Mouse (Mus musculus) myocyte (in vitro differentiated cells): ENCODE results near the gene Strn4. TPM values are rescaled to one million over a fixed set of nuclear protein-coding genes. Genes with fewer than 3 reads are reported as not detected.

Experiments used
- H3K27me3 ChIP-seq: one replicate; pipeline ENCODE4 v1.6.1; 2011; ENCODE audit not compliant: control insufficient read depth, insufficient read depth, insufficient read length
- H3K36me3 ChIP-seq: one replicate; pipeline ENCODE4 v1.6.1; 2011; ENCODE audit not compliant: control insufficient read depth, insufficient read depth
- H3K4me2 ChIP-seq: one replicate; pipeline ENCODE4 v1.6.1; 2011; ENCODE audit warnings: low read depth, control low read depth
- H3K4me3 ChIP-seq: one replicate; pipeline ENCODE4 v1.5.1; 2011; ENCODE audit warnings: mild to moderate bottlenecking, control low read depth, moderate library complexity
- H3K79me2 ChIP-seq: one replicate; pipeline ENCODE4 v1.6.1; 2011; ENCODE audit not compliant: control insufficient read depth, insufficient read depth
- H3ac ChIP-seq: one replicate; pipeline ENCODE4 v1.6.1; 2011; ENCODE audit not compliant: control insufficient read depth, insufficient read length
- CEBPB ChIP-seq: IDR thresholded peaks from 2 replicates; pipeline ENCODE4 v1.6.1; 2011; ENCODE audit warnings: mild to moderate bottlenecking, moderate library complexity; ENCODE audit not compliant: poor library complexity, insufficient read depth, severe bottlenecking
- E2F4 ChIP-seq: IDR thresholded peaks from one replicate; pipeline ENCODE4 v1.6.1; 2011; ENCODE audit warnings: mild to moderate bottlenecking, control low read depth, moderate library complexity; ENCODE audit not compliant: insufficient read depth
- MAX ChIP-seq: IDR thresholded peaks from one replicate; pipeline ENCODE4 v1.6.1; 2011; ENCODE audit warnings: low read depth, mild to moderate bottlenecking, control low read depth
- MYOD1 ChIP-seq, 3 experiments: IDR thresholded peaks; one replicate each; pipeline ENCODE4 v1.6.1; 2011; ENCODE audit warnings: control low read depth in 2 of 3, low read depth in 2 of 3, mild to moderate bottlenecking in 2 of 3, moderate library complexity in 1 of 3; ENCODE audit not compliant: insufficient read length in 2 of 3, control insufficient read depth in 1 of 3
- MYOG ChIP-seq, 3 experiments: IDR thresholded peaks; one replicate each; pipeline ENCODE4 v1.6.1; 2011; ENCODE audit warnings: control low read depth in 2 of 3, low read depth in 2 of 3, mild to moderate bottlenecking in 2 of 3; ENCODE audit not compliant: insufficient read length in 2 of 3, control insufficient read depth in 1 of 3, insufficient read depth in 1 of 3
- POLR2A ChIP-seq: IDR thresholded peaks from one replicate; pipeline ENCODE4 v1.6.1; 2011; ENCODE audit warnings: low read depth, mild to moderate bottlenecking, control low read depth, moderate library complexity; ENCODE audit not compliant: insufficient read length
- POLR2AphosphoS2 ChIP-seq: IDR thresholded peaks from one replicate; pipeline ENCODE4 v1.6.1; 2011; ENCODE audit warnings: low read depth, control low read depth; ENCODE audit not compliant: insufficient read length
- REST ChIP-seq: IDR thresholded peaks from one replicate; pipeline ENCODE4 v1.6.1; 2011; ENCODE audit warnings: mild to moderate bottlenecking, control low read depth, moderate library complexity; ENCODE audit not compliant: insufficient read depth, insufficient read length
- SRF ChIP-seq: IDR thresholded peaks from one replicate; pipeline ENCODE4 v1.6.1; 2011; ENCODE audit warnings: low read depth; ENCODE audit not compliant: control insufficient read depth, insufficient read length
- TCF12 ChIP-seq: IDR thresholded peaks from one replicate; pipeline ENCODE4 v1.6.1; 2011; ENCODE audit warnings: mild to moderate bottlenecking, control low read depth; ENCODE audit not compliant: poor library complexity, insufficient read depth, severe bottlenecking
- TCF3 ChIP-seq: IDR thresholded peaks from one replicate; pipeline ENCODE4 v1.6.1; 2011; ENCODE audit warnings: low read depth, control low read depth; ENCODE audit not compliant: insufficient read length
- USF1 ChIP-seq: IDR thresholded peaks from one replicate; pipeline ENCODE4 v1.6.1; 2011; ENCODE audit warnings: low read depth, mild to moderate bottlenecking, control low read depth, moderate library complexity
- polyA plus RNA-seq: library from polyadenylated mRNA; unstranded; fragments of >200 nt; fragmentation: generic; extraction: Trizol; gene quantifications from one replicate; pipeline ENCODE4 v1.2.1, GENCODE M21; 2012; ENCODE audit warnings: missing spikeins

Strn4 gene
- polyA plus RNA-seq, 1 experiment = 51.8 TPM

DNA sequence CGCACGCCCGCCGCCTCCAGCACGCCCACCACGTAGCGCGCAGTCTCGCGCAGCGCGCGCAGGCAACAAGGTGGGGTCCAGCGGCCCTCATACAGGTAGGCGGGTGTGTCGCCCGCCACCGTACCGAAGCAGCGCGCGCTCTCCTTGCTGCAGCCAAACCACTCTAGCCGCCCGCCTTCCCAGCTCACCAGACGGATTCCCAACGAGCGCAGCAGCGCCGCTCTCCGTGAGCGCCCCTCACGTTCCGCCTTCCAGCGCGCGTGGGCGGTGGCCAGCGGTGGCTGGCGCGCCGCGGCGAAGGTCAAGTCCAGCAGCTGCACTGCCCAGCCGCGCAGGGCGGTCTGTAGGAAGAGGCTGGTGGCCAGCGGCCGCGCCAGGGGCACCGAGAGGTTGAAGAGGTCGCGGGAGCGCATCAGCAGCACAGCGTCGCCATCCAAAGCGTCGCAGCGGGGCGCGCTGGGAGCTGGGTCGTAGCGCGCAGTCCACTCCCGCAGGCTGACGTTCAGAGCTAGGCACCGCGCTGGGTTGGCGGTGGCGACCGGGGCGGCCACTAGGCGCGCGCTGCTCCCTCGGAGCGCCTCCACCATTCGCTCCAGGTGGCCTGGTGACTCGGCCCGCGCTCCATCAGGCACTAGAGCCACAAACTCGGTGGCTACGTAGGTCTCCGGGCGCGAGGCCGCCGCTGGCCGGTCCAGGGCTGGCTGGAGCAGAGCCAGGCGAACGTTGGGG lies 4.6 kb upstream of the Strn4 start:
- Histone ChIP-seq H3K27me3 (no peaks in the 10 kb centered on the region), H3K79me2 (peaks cover 4% of the 10 kb centered on the region), H3K4me3 (no peak overlapping the region), H3ac (no peak overlapping the region), H3K4me2 (no peak overlapping the region), H3K36me3 (peaks cover 4% of the 10 kb centered on the region)
- TF ChIP-seq TCF12 (no peak), E2F4 (no peak), TCF3 (no peak), MYOD1 (IDR thresholded peaks at IDR 0.05; ENCODE audit: control insufficient read depth in 1 of 3, insufficient read length in 2 of 3, low read depth in 2 of 3) (no peak), MAX (no peak), POLR2AphosphoS2 (no peak), REST (no peak)

DNA sequence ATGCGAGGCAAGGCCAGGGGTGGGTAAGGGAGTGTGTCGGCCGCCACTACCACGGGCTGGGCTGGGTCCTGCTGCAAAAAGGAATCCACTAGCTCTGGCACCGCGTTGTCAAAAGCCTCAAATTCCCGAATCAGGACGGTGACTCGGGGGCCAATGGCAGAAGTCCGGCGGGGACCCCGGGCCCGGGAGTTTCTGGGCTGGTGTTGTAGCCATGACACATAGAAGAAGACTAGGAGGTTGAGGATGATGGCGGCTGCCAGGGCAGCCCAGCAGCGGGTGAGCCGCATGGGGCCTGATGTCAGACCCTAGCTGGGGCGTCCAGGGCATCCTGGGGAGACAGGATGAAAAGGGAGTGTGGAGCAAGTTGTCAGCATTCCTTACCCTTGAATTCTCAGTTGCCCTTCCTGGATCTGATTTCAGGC lies 4.0 kb upstream of the Strn4 start:
- H3K36me3 ChIP-seq = peaks cover 4% of the 10 kb centered on the region
- H3ac ChIP-seq = no peak overlapping the region
- H3K4me3 ChIP-seq = no peak overlapping the region

DNA sequence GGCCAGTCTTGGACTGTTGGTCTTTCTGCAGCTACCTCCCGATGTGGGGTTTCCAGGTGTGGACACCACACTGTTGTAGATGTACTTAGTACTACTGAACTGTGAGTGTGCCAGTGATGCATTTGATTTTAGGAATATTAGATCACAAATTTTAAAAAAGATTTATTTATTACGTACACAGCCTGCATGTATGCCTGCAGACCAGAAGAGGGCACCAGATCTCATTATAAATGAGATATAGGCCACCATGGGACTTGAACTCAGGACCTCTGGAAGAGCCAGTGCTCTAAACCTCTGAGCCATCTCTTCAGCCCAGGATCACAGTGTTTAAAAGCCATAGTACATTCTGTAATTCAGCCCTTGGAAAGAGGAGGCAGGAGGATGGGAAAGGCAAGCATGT lies 3.2 kb upstream of the Strn4 start:
- no peak for TF ChIP-seq MYOG (IDR thresholded peaks at IDR 0.05; ENCODE audit: control insufficient read depth in 1 of 3, insufficient read depth in 1 of 3, insufficient read length in 2 of 3, low read depth in 2 of 3)
- no peak for TF ChIP-seq E2F4
- no peak for TF ChIP-seq MYOD1 (IDR thresholded peaks at IDR 0.05; ENCODE audit: control insufficient read depth in 1 of 3, insufficient read length in 2 of 3, low read depth in 2 of 3)
- TF ChIP-seq CEBPB = no peak
- no peak for TF ChIP-seq TCF3
- no peak for TF ChIP-seq POLR2A
- TF ChIP-seq USF1 = no peak
- TF ChIP-seq TCF12 = no peak
- no peak for TF ChIP-seq POLR2AphosphoS2
- TF ChIP-seq SRF = no peak
- TF ChIP-seq REST = no peak
- TF ChIP-seq MAX = no peak
- H3K79me2 ChIP-seq = peaks cover 13% of the 10 kb centered on the region
- H3K27me3 ChIP-seq = no peaks in the 10 kb centered on the region
- no peak overlapping the region for H3K4me2 ChIP-seq
- no peak overlapping the region for H3K4me3 ChIP-seq
- peaks cover 4% of the 10 kb centered on the region for H3K36me3 ChIP-seq
- no peak overlapping the region for H3ac ChIP-seq

More for the DNA sequence above, 4.0 kb upstream of the Strn4 start:
- no peak overlapping the region for H3K4me2 ChIP-seq
- H3K79me2 ChIP-seq = peaks cover 5% of the 10 kb centered on the region
- TF ChIP-seq MYOD1 (IDR thresholded peaks at IDR 0.05; ENCODE audit: control insufficient read depth in 1 of 3, insufficient read length in 2 of 3, low read depth in 2 of 3) (no peak), REST (no peak), TCF3 (no peak), E2F4 (no peak), SRF (no peak), MYOG (IDR thresholded peaks at IDR 0.05; ENCODE audit: control insufficient read depth in 1 of 3, insufficient read depth in 1 of 3, insufficient read length in 2 of 3, low read depth in 2 of 3) (no peak), POLR2A (no peak), MAX (no peak), TCF12 (no peak), POLR2AphosphoS2 (no peak), USF1 (no peak), CEBPB (no peak)
- H3K27me3 ChIP-seq = no peaks in the 10 kb centered on the region

DNA sequence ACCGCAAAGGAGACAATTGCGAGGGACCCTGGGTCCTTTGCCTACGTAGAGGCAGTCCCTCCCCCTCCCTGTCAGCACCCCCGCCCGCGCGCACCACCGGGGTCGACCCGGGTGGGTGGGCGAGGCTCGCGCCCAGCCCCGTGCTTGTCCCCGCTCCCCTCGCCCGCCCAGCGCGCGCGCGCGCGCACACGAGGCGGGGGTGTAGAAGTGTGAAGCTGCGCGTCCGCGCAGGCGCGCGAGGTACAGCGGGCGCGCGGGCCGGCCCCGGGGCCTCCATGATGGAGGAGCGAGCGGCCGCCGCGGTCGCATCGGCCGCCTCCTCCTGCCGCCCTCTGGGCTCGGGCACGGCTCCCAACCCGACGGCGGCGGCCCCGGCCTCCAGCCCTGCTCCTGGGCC lies 387 bp downstream of the Strn4 start:
- Histone ChIP-seq H3K36me3 (peaks cover 4% of the 10 kb centered on the region), H3K27me3 (no peaks in the 10 kb centered on the region), H3K4me3 (peak overlapping the region; percentile 87), H3K79me2 (peaks cover 49% of the 10 kb centered on the region), H3K4me2 (peak overlapping the region; percentile 61), H3ac (peak overlapping the region; percentile 99)
- TF ChIP-seq POLR2AphosphoS2 (no peak), REST (no peak), CEBPB (no peak), POLR2A (no peak), MYOG (IDR thresholded peaks at IDR 0.05; ENCODE audit: control insufficient read depth in 1 of 3, insufficient read depth in 1 of 3, insufficient read length in 2 of 3, low read depth in 2 of 3) (no peak)

DNA sequence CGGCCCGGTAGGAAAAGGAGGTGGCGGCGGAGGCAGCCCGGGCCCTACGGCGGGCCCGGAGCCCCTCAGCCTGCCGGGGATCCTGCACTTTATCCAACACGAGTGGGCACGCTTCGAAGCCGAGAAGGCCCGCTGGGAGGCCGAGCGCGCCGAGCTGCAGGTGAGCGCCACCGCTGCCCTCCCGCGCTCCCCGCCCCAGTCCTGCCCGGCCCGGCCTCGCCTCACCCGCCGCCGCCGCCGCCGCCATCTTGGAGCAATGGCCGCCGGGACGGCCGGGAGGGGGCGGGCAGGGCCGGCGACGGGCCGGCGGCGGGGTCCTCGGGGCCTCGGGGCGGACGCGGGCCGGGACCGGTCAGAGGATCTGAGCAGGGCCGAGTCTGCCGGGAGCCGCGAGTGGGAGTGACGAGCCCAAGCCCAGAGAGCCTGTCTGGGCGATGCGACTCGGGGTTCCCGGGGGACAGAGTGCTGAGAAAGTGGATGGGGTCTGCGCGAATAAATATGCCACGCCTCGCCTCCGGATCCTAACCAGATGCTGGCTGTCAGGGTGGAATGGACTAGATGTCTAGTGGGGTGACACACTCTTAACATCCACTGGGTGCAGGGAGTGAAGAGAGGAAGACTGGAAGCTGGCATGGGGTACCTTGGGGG lies 910 bp downstream of the Strn4 start, which contains the start of gene Fkrp:
Gene Fkrp (minus strand): TSS at position 258 of the 648 bp plus-strand sequence.
- Histone ChIP-seq H3K27me3 (no peaks in the 10 kb centered on the region), H3ac (peak within 1 kb of the TSS; percentile 99), H3K4me2 (peak within 1 kb of the TSS; percentile 86), H3K4me3 (peak within 1 kb of the TSS; percentile 87), H3K79me2 (peaks cover 54% of the 10 kb centered on the region), H3K36me3 (peaks cover 4% of the 10 kb centered on the region)
- TF ChIP-seq E2F4 = no peak
- TF ChIP-seq POLR2A = peak; percentile 67
- no peak for TF ChIP-seq SRF
- no peak for TF ChIP-seq CEBPB
- no peak for TF ChIP-seq MYOG (IDR thresholded peaks at IDR 0.05; ENCODE audit: control insufficient read depth in 1 of 3, insufficient read depth in 1 of 3, insufficient read length in 2 of 3, low read depth in 2 of 3)
- no peak for TF ChIP-seq TCF12
- TF ChIP-seq REST = no peak
- TF ChIP-seq USF1 = no peak
